Comparison of ENCODE assay signal across 14 mouse cellular contexts in the genomic region with DNA sequence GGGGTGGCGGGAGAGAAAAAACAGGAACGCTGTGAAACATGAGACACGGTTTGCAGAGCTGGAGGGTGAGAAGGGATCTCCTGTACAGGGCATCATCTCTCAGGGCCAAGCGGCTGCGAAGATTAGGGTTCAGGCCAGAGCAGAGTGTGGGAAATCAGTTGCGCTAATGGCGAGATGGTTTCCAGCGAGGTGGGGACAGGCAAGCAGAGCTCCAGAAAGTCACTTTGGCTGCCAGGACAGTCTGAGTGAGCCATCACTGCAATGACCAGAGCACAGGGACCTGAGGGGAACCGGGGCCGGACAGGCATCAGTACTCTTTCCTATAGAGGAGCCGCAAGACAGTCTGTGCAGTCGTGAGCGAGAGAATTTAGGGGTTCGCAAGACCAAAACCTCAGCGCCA. TPM values are rescaled to one million over a fixed set of nuclear protein-coding genes. Genes with fewer than 3 reads are reported as not detected.
DNase-seq lines count a peak whose midpoint lies in the region; ATAC-seq lines count a peak whose summit lies in the region.
"Had no signal": no experiment of that assay in that cellular context is flagged by ENCODE, and none has a peak within 500 bp of the region (broad histone marks: within the 10 kb centered on the region; RNA-seq: fewer than 3 reads in every experiment).

No protein-coding gene starts in this region.

- no peaks in the 10 kb centered on the region for H3K36me3 ChIP-seq in midbrain, embryonic 14.5 days (ENCODE audit: control insufficient read depth, insufficient read depth, low read length)
- no peaks in the 10 kb centered on the region for H3K36me3 ChIP-seq in midbrain, embryonic 16.5 days (ENCODE audit: control insufficient read depth, insufficient read depth, low read length)
- no peaks in the 10 kb centered on the region for H3K36me3 ChIP-seq in hindbrain, embryonic 12.5 days
- H3K36me3 ChIP-seq: embryonic facial prominence, embryonic 15.5 days; limb, embryonic 12.5 days; neural tube, embryonic 12.5 days had no signal

- H3K4me2 ChIP-seq in midbrain, embryonic 14.5 days (ENCODE audit: low read length): no peak overlapping the region
- H3K4me2 ChIP-seq in midbrain, embryonic 16.5 days (ENCODE audit: low read length): no peak overlapping the region
- H3K4me2 ChIP-seq in hindbrain, embryonic 12.5 days (replicated peaks): peak overlapping the region; percentile 11; the same call in 1 of the 2 replicates
- H3K4me2 ChIP-seq: neural tube, embryonic 12.5 days had no signal

- H3K27ac ChIP-seq in midbrain, embryonic 14.5 days (replicated peaks; ENCODE audit: low read depth, low read length): no peak overlapping the region
- no peak overlapping the region for H3K27ac ChIP-seq in midbrain, embryonic 16.5 days (ENCODE audit: low read length)
- peak overlapping the region; percentile 60 for H3K27ac ChIP-seq in hindbrain, embryonic 12.5 days
- H3K27ac ChIP-seq: embryonic facial prominence, embryonic 15.5 days; limb, embryonic 12.5 days; neural tube, embryonic 12.5 days had no signal

- intact Hi-C loops in heart, postnatal 10 days (cut with DNase I): loop anchor here (2.0 kb wide), 1 partner anchor 134 kb away; no protein-coding TSS in a partner anchor

- no peak for ATAC-seq in midbrain, embryonic 14.5 days (ENCODE audit: low FRiP score, low TSS enrichment)
- ATAC-seq in midbrain, embryonic 16.5 days: no peak
- no peak for ATAC-seq in hindbrain, embryonic 12.5 days (ENCODE audit: low FRiP score)

- H3K4me1 ChIP-seq in midbrain, embryonic 14.5 days (ENCODE audit: control insufficient read depth, insufficient read depth, low read length): no peaks in the 10 kb centered on the region
- H3K4me1 ChIP-seq in midbrain, embryonic 16.5 days (ENCODE audit: control insufficient read depth, insufficient read depth, low read length): no peaks in the 10 kb centered on the region
- peaks cover 8% of the 10 kb centered on the region for H3K4me1 ChIP-seq in hindbrain, embryonic 12.5 days

- H3K9ac ChIP-seq in midbrain, embryonic 14.5 days (replicated peaks; ENCODE audit: low read length): no peak overlapping the region
- H3K9ac ChIP-seq in midbrain, embryonic 16.5 days (ENCODE audit: low read depth, low read length): no peak overlapping the region
- 0 out of 2 replicates have a peak overlapping the region, but pooled peaks have one; percentile 13 for H3K9ac ChIP-seq in hindbrain, embryonic 12.5 days
- H3K9ac ChIP-seq: embryonic facial prominence, embryonic 15.5 days; limb, embryonic 12.5 days; neural tube, embryonic 12.5 days had no signal

- DNase-seq in heart, postnatal 10 days: peak; percentile 8 to 18
- DNase-seq in heart, adult 11 months: no peak
- DNase-seq in midbrain, embryonic 14.5 days: peak; percentile 31
- DNase-seq in retina, embryonic 14.5 days (ENCODE audit: low spot score): peak; percentile 38
- no peak for DNase-seq in adrenal gland, postnatal 25 days
- no peak for DNase-seq in adipocyte (ENCODE audit: low spot score)
- DNase-seq: lung, postnatal 36 days; thymus, postnatal 25 days had no signal

- WGBS in midbrain, embryonic 14.5 days: under 1% methylated on average over 15 of the region's 15 CpGs
- under 1% methylated on average over 15 of the region's 15 CpGs for WGBS in midbrain, embryonic 16.5 days
- under 1% methylated on average over 15 of the region's 15 CpGs for WGBS in hindbrain, embryonic 12.5 days

- H3K9me3 ChIP-seq in midbrain, embryonic 14.5 days (ENCODE audit: control insufficient read depth, low read length): no peaks in the 10 kb centered on the region
- no peaks in the 10 kb centered on the region for H3K9me3 ChIP-seq in midbrain, embryonic 16.5 days (replicated peaks; ENCODE audit: control insufficient read depth, low read length, poor library complexity, severe bottlenecking)
- no peaks in the 10 kb centered on the region for H3K9me3 ChIP-seq in hindbrain, embryonic 12.5 days (replicated peaks)
- H3K9me3 ChIP-seq: embryonic facial prominence, embryonic 15.5 days; limb, embryonic 12.5 days; neural tube, embryonic 12.5 days had no signal

- H3K27me3 ChIP-seq in midbrain, embryonic 14.5 days (ENCODE audit: control insufficient read depth, insufficient read depth, low read length): peaks cover 88% of the 10 kb centered on the region
- H3K27me3 ChIP-seq in midbrain, embryonic 16.5 days (ENCODE audit: control insufficient read depth, insufficient read depth, low read depth, low read length): peaks cover 64% of the 10 kb centered on the region
- H3K27me3 ChIP-seq in hindbrain, embryonic 12.5 days: peaks cover 93% of the 10 kb centered on the region
- H3K27me3 ChIP-seq: CH12.LX had no signal

- no peak overlapping the region for H3K4me3 ChIP-seq in midbrain, embryonic 14.5 days (replicated peaks; ENCODE audit: low read depth, low read length)
- H3K4me3 ChIP-seq in midbrain, embryonic 16.5 days (ENCODE audit: low read depth, low read length): no peak overlapping the region
- H3K4me3 ChIP-seq in hindbrain, embryonic 12.5 days: peak overlapping the region; percentile 36
- H3K4me3 ChIP-seq: neural tube, embryonic 12.5 days had no signal

RNA-seq across cellular contexts. Expression of a gene that starts 3.9 kb away (rescaled TPM):
- total RNA-seq in heart, postnatal 10 days (2021): under 1 TPM in 1 of 2 experiments, not detected in 1; 0.14 TPM
- 2.2 and 3.3 TPM in 2 replicates for polyA plus RNA-seq in midbrain, embryonic 14.5 days (2014; fragmentation: Nextera tagmentation; extraction: Ambion mirVana)
- polyA plus RNA-seq in midbrain, embryonic 16.5 days (2015; fragmentation: Nextera tagmentation; extraction: Ambion mirVana): 0.37 and 1.5 TPM in 2 replicates
- polyA plus RNA-seq in hindbrain, embryonic 12.5 days (2016; fragmentation: Nextera tagmentation; extraction: Ambion mirVana): 43.5 and 50.2 TPM in 2 replicates
- 11.1 and 18.8 TPM in 2 replicates for total RNA-seq in adrenal gland, postnatal 25 days (2021)
- total RNA-seq: CH12.LX had no signal

Comparison
In these comparisons a context has a peak if more than half of its experiments do, and no peak if none do; other contexts are left out.
1. DNase-seq: peak in heart, postnatal 10 days (2 of 2), midbrain, embryonic 14.5 days (single experiment) and retina, embryonic 14.5 days (single experiment); none in heart, adult 11 months (single experiment), adrenal gland, postnatal 25 days (single experiment) and adipocyte (single experiment).
2. RNA of a gene that starts 3.9 kb away (polyA plus RNA-seq): 43.5 to 50.2 TPM in hindbrain, embryonic 12.5 days; 2.2 to 3.3 TPM in midbrain, embryonic 14.5 days and 0.37 to 1.5 TPM in midbrain, embryonic 16.5 days; every median in the first group is over 10 times any median in the second.